Mouse (Mus musculus): ENCODE measurements around the gene Rnf212. TPM values are rescaled to one million over a fixed set of nuclear protein-coding genes. Genes with fewer than 3 reads are reported as not detected.

The Rnf212 gene
- polyA plus RNA-seq, 1 experiment from 2014 or later, result not detected

DNA sequence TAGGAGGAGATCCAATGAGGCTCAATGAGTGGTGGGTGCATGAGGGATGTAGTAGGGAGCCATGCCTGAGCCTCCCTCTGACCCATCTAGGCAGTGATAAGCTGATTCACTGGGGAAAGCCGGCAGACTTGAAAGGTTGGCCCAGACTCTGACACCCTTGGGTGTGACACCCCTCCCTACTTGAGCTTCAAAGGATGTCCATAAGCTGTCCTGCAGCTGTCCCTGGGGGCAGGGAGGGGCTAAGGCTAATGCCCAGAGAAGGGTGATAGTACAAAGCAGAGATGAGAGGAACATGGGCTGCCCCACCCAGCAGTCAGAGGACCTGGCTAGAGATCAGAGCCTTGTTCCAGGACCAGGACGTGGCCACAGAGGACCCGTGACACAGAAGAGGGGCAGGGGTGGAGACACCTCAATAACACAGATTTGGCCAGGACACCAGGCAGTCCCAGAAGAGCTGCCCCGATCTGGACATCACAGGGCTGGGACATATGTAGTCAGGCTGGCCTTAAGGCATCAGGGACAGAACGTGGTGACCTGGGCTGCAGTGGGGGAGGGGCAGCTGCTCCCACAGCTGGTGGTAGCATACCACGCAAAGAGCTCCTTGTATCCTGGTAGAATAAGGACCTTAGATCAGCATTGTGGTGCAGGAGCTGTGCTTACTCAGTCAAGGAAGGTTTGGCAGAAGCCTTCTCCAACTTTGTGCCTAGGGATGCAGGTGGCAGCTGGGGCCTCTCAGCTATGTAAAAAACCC lies 65.6 kb downstream of the Rnf212 start:
- H3K9ac ChIP-seq (replicated peaks), result no peak overlapping the region
- no peak overlapping the region for H3K27ac ChIP-seq (replicated peaks)
- no peaks in the 10 kb centered on the region for H3K36me3 ChIP-seq
- H3K27me3 ChIP-seq, result no peaks in the 10 kb centered on the region
- H3K4me3 ChIP-seq, result no peak overlapping the region
- 69% methylated on average over 6 of the region's 6 CpGs for WGBS
- ATAC-seq (replicated peaks), result no peak
- peaks cover 3% of the 10 kb centered on the region; the same call in 1 of the 2 replicates for H3K4me1 ChIP-seq
- no peak overlapping the region for H3K4me2 ChIP-seq (replicated peaks)
- H3K9me3 ChIP-seq, result no peaks in the 10 kb centered on the region

DNA sequence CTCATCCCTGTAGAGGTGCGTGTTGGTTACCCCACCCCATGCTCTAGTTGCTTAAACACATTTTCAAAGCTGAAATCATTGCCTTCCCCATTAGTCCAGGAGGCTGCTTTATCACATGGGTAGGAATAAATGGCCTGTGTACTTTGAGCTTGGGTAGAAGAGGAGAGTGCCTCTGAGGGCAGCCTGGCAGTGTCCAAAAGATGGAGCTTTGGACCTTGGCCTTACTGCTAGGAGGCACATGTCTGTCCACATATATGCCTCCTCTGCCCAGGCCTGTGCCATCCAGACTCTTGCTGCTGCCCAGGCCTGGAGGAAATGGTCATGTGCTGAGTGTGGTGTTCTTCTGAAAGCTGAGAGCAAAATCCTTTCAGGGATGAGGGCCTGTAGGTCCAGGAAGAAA lies 66.4 kb downstream of the Rnf212 start:
- Histone ChIP-seq H3K4me1 (no peaks in the 10 kb centered on the region), H3K27me3 (no peaks in the 10 kb centered on the region), H3K27ac (replicated peaks) (no peak overlapping the region), H3K4me3 (no peak overlapping the region), H3K9ac (replicated peaks) (no peak overlapping the region), H3K36me3 (no peaks in the 10 kb centered on the region), H3K4me2 (replicated peaks) (no peak overlapping the region), H3K9me3 (no peaks in the 10 kb centered on the region)
- ATAC-seq (replicated peaks), result no peak
- WGBS, result 97% methylated on average over 1 of the region's 1 CpGs

DNA sequence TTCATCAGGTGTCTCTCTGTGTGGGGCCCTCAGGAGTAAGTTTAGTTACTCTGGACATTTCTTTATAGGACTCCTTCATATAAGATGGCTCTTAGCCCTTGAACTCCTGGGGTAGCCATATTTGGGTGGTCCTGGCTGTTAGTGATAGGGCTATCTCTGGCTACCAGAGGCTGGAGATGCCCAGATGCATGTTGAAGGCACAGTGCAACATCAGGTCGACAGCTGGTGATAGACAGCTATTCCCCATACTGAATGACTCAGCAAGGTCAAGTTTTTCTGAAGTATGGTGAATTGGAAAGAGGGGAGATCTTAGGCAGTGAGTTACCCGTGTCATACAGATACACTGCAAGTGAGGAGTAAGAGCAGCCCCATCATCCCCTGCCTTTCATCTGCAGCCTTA lies 67.0 kb downstream of the Rnf212 start:
- H3K9ac ChIP-seq (replicated peaks), result no peak overlapping the region
- H3K4me3 ChIP-seq, result no peak overlapping the region
- ATAC-seq (replicated peaks), result no peak
- H3K27me3 ChIP-seq, result no peaks in the 10 kb centered on the region
- H3K9me3 ChIP-seq, result no peaks in the 10 kb centered on the region
- no peak overlapping the region for H3K27ac ChIP-seq (replicated peaks)
- WGBS, result 86% methylated on average over 2 of the region's 2 CpGs
- H3K4me2 ChIP-seq (replicated peaks), result no peak overlapping the region
- H3K4me1 ChIP-seq, result no peaks in the 10 kb centered on the region
- H3K36me3 ChIP-seq, result no peaks in the 10 kb centered on the region

DNA sequence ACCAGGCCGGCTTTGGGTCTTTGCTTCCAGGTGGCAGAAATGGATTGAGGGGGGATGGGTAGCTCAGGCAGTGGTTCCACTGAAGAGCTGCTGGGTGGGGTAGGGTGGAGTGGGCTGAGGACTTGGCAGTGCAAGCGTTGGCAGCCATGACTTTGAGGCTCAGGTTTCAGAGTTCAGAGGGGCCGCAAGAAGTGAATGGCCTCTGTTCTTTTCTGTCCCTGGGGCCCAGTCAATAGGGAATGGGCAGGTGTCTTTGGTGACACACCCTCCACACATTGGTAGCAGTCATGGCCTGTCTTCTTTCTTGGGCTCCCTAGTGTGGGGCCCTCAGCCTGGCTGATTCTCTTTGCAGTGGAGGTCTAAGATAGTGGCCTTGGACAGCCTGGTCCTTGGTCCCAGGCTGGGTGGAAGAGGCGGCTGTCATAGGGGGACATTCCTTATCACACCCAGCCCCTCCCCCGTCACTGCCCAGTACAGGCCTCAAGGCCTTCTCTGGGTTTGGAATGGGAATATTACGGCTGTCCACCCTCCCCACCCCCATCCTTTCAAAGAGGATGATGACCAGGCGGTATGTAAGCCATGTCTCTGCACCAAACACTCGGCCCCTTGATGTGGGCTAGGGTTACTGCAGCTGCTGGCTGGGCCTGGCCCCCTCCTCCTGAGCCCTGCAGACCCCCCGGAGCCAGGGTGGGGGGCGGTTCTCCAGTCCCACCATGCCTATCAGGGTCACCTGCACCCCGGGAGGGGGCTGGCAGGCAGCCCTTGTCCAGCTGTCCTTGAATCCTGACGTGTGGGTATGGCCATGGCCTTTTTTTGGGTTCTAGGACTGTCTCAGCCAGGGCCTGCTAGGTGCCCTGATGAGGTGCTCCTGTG lies 70.8 kb downstream of the Rnf212 start:
- H3K27ac ChIP-seq (replicated peaks), result no peak overlapping the region
- no peak overlapping the region for H3K4me3 ChIP-seq
- no peak overlapping the region for H3K9ac ChIP-seq (replicated peaks)
- H3K4me1 ChIP-seq, result no peaks in the 10 kb centered on the region
- no peak for ATAC-seq (replicated peaks)
- WGBS, result 86% methylated on average over 12 of the region's 12 CpGs
- H3K4me2 ChIP-seq (replicated peaks), result no peak overlapping the region
- H3K27me3 ChIP-seq, result no peaks in the 10 kb centered on the region
- H3K9me3 ChIP-seq, result no peaks in the 10 kb centered on the region
- no peaks in the 10 kb centered on the region for H3K36me3 ChIP-seq

DNA sequence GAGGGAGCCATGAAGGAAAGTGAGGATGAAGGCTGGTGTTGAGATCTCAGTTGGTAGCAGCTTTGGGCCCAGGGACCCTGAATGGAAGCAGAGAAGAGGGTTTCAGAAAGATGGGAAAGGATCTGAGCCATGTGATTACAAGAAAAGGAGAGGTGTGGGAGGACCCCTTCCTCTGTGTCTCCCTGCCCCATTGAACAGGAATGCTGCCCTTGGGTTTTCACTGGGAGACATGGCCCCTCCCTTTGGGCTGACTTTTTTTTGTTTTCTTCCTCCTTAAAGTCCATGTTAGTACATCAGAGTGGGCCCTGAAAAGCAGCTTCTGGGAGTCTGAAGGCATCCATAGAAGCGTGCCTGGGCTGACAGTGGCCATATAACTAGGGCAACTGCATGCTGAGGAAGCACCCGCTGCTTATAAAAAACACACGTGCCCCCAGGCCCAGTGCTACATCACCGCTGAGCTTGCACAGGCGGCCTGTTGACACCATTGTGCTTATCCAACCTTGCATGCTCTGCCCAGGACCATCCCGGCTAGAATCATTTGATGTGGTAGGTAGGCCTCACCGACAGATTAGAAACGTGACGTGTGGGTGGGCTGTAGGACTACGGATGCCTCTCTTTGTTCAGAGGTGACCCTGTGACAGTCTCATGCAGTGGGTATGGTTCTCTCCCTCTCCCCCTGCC lies 73.3 kb downstream of the Rnf212 start:
- Histone ChIP-seq H3K9me3 (no peaks in the 10 kb centered on the region), H3K9ac (replicated peaks) (no peak overlapping the region), H3K4me1 (peaks cover 12% of the 10 kb centered on the region), H3K27ac (replicated peaks) (no peak overlapping the region), H3K36me3 (no peaks in the 10 kb centered on the region), H3K4me2 (replicated peaks) (no peak overlapping the region), H3K4me3 (no peak overlapping the region), H3K27me3 (no peaks in the 10 kb centered on the region)
- ATAC-seq (replicated peaks), result no peak
- WGBS, result 68% methylated on average over 10 of the region's 10 CpGs

DNA sequence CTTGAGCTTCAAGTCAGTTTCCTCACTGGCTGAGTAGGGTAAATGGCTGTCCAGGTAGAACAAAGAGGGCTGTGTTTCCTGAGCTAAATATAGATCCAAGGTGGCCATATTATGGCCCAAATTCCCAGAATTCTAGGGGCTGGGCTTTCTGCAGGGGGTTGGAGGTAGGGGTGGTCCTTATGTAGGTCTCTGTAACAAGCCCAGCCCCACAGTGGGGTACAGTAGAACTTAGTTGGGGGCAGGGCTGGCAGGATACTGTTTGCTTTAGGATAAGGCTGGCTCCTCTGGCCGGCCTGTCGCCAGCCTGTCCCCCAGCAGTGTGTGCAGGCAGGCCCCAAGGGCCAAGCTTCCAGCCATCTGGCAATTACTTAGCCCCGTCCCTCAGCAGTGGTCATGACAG lies 74.4 kb downstream of the Rnf212 start:
- Histone ChIP-seq H3K27ac (replicated peaks) (no peak overlapping the region), H3K4me3 (no peak overlapping the region), H3K36me3 (no peaks in the 10 kb centered on the region), H3K4me1 (peaks cover 15% of the 10 kb centered on the region), H3K9me3 (no peaks in the 10 kb centered on the region), H3K27me3 (no peaks in the 10 kb centered on the region), H3K4me2 (replicated peaks) (no peak overlapping the region), H3K9ac (replicated peaks) (no peak overlapping the region)
- no peak for ATAC-seq (replicated peaks)
- WGBS, result 73% methylated on average over 3 of the region's 3 CpGs

DNA sequence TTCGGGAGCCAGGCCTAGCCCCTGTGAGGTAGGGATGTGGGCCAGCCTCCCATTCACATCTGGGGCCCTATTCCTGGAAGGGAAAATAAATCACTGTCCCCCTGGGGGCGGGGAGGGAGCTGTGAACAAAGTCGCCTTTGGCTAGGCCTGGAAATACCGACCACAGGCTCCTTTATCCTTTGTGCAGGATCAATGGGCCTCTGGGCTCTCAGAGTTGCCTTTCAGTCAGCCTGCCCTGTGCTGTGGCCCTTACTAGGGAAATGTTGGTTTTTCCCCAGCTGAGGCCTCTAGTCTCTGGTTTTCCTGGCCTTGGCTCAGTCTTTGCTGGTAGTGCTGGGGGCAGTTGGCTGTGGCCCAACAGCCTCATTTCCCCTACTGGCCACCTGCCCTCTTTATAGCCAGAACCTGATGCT lies 77.4 kb downstream of the Rnf212 start:
- H3K4me2 ChIP-seq (replicated peaks), result no peak overlapping the region
- H3K27me3 ChIP-seq, result peaks cover 9% of the 10 kb centered on the region; the same call in 1 of the 2 replicates
- H3K9me3 ChIP-seq, result no peaks in the 10 kb centered on the region
- no peak overlapping the region for H3K9ac ChIP-seq (replicated peaks)
- no peaks in the 10 kb centered on the region for H3K36me3 ChIP-seq
- 4% methylated on average over 4 of the region's 4 CpGs for WGBS
- no peak overlapping the region for H3K4me3 ChIP-seq
- H3K27ac ChIP-seq (replicated peaks), result 0 out of 2 replicates have a peak overlapping the region, but pooled peaks have one; percentile 4
- peaks cover 33% of the 10 kb centered on the region for H3K4me1 ChIP-seq
- no peak for ATAC-seq (replicated peaks)

DNA sequence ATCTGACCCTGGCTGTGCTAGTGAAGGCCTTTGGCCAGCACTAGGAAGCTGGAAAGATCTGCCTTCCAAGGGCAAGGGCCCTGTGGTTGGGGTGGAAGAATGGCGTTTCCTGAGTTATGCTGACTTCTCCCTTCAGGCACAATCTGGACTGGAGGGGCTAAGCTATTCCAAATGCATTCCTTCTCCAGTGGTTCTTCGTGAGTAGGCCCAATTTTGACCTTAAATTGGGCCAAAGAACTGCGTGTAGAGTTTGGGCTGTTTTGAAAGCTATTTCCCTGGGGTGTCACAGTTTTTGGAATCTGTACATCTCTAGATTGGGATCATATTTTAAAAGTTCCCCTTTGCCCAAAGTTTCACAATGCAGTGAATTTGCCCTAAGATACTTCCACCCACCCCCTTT lies 78.2 kb downstream of the Rnf212 start:
- Histone ChIP-seq H3K4me3 (no peak overlapping the region), H3K4me2 (replicated peaks) (no peak overlapping the region), H3K27ac (replicated peaks) (no peak overlapping the region), H3K36me3 (no peaks in the 10 kb centered on the region), H3K9ac (replicated peaks) (no peak overlapping the region), H3K4me1 (peaks cover 35% of the 10 kb centered on the region), H3K9me3 (no peaks in the 10 kb centered on the region), H3K27me3 (peaks cover 9% of the 10 kb centered on the region; the same call in 1 of the 2 replicates)
- no peak for ATAC-seq (replicated peaks)
- 79% methylated on average over 3 of the region's 3 CpGs for WGBS

DNA sequence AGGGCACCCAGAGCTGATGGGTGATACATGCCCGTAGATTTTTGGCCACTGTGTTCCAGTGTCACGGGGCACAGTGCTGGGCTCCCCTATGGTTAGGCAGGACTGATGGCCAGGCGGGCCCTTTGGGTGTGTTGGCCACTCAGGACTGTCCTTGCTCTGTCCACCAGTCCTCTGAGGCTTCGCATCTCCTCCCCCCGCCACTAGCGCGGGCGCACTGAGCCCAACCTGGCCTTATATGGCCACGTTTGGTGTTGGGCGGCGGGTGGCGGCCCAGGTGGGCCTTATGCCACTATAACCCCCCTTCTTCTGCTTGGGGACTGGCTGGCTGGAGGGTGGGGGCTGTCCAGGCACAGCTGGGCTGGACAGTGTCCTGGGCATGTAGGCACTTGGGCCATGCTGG lies 78.9 kb downstream of the Rnf212 start:
- WGBS, result 93% methylated on average over 11 of the region's 12 CpGs
- Histone ChIP-seq H3K4me2 (replicated peaks) (no peak overlapping the region), H3K9ac (replicated peaks) (no peak overlapping the region), H3K27ac (replicated peaks) (no peak overlapping the region), H3K27me3 (peaks cover 9% of the 10 kb centered on the region; the same call in 1 of the 2 replicates), H3K4me3 (no peak overlapping the region), H3K4me1 (peaks cover 35% of the 10 kb centered on the region), H3K9me3 (no peaks in the 10 kb centered on the region), H3K36me3 (no peaks in the 10 kb centered on the region)
- ATAC-seq (replicated peaks), result no peak

DNA sequence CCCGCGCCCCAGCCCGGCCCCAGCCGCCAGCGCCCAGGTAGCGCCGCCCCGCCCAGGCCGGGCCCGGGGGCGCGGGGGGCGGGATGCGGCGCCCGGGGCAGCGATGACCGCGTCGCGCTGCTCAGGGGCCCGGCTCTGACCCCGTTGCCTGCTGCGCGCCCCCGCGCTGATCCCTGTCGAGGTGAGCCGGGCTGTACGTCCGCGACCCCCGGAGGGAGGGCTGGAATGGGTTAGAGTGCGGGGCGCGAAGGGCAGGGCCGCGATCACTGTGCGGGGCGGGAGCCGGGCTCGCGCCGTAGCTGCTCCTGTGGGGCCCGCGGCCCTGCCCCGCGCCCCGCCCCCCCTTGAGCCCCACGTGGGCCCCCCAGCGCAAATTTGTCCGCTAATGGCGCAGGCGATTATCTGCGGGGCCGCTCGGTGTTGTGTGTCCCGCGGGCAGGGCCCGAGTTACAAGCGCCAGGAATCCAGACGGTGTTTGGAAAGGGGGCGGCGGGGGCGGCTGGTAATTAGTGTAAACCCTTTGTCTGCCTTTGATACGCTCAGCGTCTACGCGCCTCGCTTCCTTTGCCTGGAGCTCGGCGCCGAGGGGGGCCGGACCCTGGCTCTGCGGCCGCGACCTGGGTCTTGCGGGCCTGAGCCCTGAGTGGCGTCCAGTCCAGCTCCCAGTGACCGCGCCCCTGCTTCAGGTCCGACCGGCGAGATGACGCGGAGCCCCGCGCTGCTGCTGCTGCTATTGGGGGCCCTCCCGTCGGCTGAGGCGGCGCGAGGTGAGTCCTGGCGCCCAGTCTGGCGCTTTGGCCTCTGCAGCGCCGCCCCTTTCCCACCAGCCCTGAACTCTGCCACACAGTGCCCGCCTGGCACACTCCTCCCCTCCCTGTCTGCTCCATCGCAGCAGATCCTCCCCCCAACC lies 80.2 kb downstream of the Rnf212 start:
- WGBS, result 1% methylated on average over 71 of the region's 99 CpGs
- peak overlapping the region; percentile 66 for H3K4me3 ChIP-seq
- H3K27ac ChIP-seq (replicated peaks), result no peak overlapping the region
- H3K36me3 ChIP-seq, result no peaks in the 10 kb centered on the region
- ATAC-seq (replicated peaks), result peak; percentile 52
- peaks cover 9% of the 10 kb centered on the region; the same call in 1 of the 2 replicates for H3K27me3 ChIP-seq
- H3K4me2 ChIP-seq (replicated peaks), result peak overlapping the region; percentile 78
- H3K4me1 ChIP-seq, result peaks cover 35% of the 10 kb centered on the region
- H3K9me3 ChIP-seq, result no peaks in the 10 kb centered on the region
- peak overlapping the region; percentile 42 for H3K9ac ChIP-seq (replicated peaks)

DNA sequence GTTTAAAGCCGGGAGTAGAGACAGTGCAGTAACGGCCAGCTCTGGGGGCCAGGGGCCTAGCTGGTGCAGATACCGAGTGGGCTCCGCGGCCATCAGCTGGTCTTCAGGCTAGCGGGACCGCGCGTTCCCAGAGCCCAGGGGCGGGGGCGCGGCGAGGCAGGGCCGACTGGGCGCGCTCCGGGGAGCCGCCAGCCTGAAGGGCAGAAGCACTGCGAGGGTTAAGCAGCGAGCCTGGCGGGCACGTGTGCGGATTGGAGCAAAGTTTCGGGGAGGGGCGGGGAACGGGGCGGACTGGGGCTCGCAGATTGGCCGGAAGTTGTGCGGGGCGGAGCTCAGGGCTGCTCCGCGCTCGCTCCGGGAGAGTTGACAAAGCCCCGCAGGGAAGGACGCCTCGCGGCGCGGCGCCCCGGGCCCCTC lies 80.9 kb downstream of the Rnf212 start:
- WGBS, result under 1% methylated on average over 42 of the region's 43 CpGs
- Histone ChIP-seq H3K36me3 (no peaks in the 10 kb centered on the region), H3K9ac (replicated peaks) (peak overlapping the region; percentile 33; the same call in 1 of the 2 replicates), H3K27me3 (peaks cover 9% of the 10 kb centered on the region; the same call in 1 of the 2 replicates), H3K27ac (replicated peaks) (no peak overlapping the region), H3K4me2 (replicated peaks) (peak overlapping the region; percentile 78), H3K9me3 (no peaks in the 10 kb centered on the region), H3K4me1 (peaks cover 40% of the 10 kb centered on the region), H3K4me3 (peak overlapping the region; percentile 66)
- ATAC-seq (replicated peaks), result peak; percentile 95
